Mouse (Mus musculus) liver, adult (tissue): Measurements from ENCODE around the gene Nudt13.

Source experiments
- GATA4 ChIP-seq: IDR thresholded peaks from 2 replicates; pipeline ENCODE4 v1.6.1; 2014; ENCODE audit warnings: mild to moderate bottlenecking, low read length; ENCODE audit not compliant: insufficient replicate concordance

Nudt13 gene

GRCm38 (mm10) chr14:20315137-20315536, 20.6 kb downstream of the Nudt13 start:
- TF ChIP-seq GATA4: no peak

- no peak for TF ChIP-seq GATA4
These were observed 24.9 kb downstream of the Nudt13 start for GRCm38 (mm10) chr14:20319420-20319819.

- no peak for TF ChIP-seq GATA4
These were observed 29.7 kb downstream of the Nudt13 start for GRCm38 (mm10) chr14:20324196-20324595.

- no peak for TF ChIP-seq GATA4
These were observed 34.0 kb downstream of the Nudt13 start for GRCm38 (mm10) chr14:20328474-20328873.

GRCm38 (mm10) chr14:20331316-20331715, 36.8 kb downstream of the Nudt13 start:
- no peak for TF ChIP-seq GATA4

GRCm38 (mm10) chr14:20339415-20339814, 44.9 kb downstream of the Nudt13 start:
- no peak for TF ChIP-seq GATA4

- no peak for TF ChIP-seq GATA4
These were observed 45.7 kb downstream of the Nudt13 start for GRCm38 (mm10) chr14:20340149-20340548.

GRCm38 (mm10) chr14:20340866-20341265, 46.4 kb downstream of the Nudt13 start:
- TF ChIP-seq GATA4: no peak

- no peak for TF ChIP-seq GATA4
These were observed 51.4 kb downstream of the Nudt13 start for GRCm38 (mm10) chr14:20345885-20346284.

- TF ChIP-seq GATA4: no peak
These were observed 53.0 kb downstream of the Nudt13 start for GRCm38 (mm10) chr14:20347441-20347990.

- TF ChIP-seq GATA4: peak; percentile 40; the same call in 1 of the 2 replicates
These were observed 53.6 kb downstream of the Nudt13 start, which contains the start of the genes Ecd and Fam149b for GRCm38 (mm10) chr14:20347991-20348541. Gene Ecd (minus strand): TSS chr14:20348121. Gene Fam149b (plus strand): TSS chr14:20348162.

- no peak for TF ChIP-seq GATA4
These were observed 68.7 kb downstream of the Nudt13 start for GRCm38 (mm10) chr14:20363230-20363629.
